Mouse (Mus musculus): Measurements from ENCODE around the gene Gm19345.
A peak's percentile ranks its signal among the peaks of the same experiment; 100 is the strongest.

The Gm19345 gene

GRCm38 (mm10) chr7:19871137-19871621 lies 19.4 kb downstream of the Gm19345 start:
- DNase-seq (ENCODE audit: extremely low spot score, low spot score), result no peak

- no peak for DNase-seq (ENCODE audit: extremely low spot score, low spot score)
Measured at GRCm38 (mm10) chr7:19871943-19872601, 20.3 kb downstream of the Gm19345 start.

- peak; percentile 21 for DNase-seq (ENCODE audit: extremely low spot score, low spot score)
Measured at GRCm38 (mm10) chr7:19875948-19876682, 24.3 kb downstream of the Gm19345 start.

GRCm38 (mm10) chr7:19876781-19877425 lies 25.1 kb downstream of the Gm19345 start:
- no peak for DNase-seq (ENCODE audit: extremely low spot score, low spot score)

GRCm38 (mm10) chr7:19880754-19881153 lies 29.0 kb downstream of the Gm19345 start:
- no peak for DNase-seq (ENCODE audit: extremely low spot score, low spot score)

GRCm38 (mm10) chr7:19887849-19888248 lies 36.0 kb downstream of the Gm19345 start, which contains the start of gene Ceacam19:
Gene Ceacam19 (minus strand): TSS chr7:19887965.
- DNase-seq (ENCODE audit: extremely low spot score, low spot score), result no peak

- DNase-seq (ENCODE audit: extremely low spot score, low spot score), result peak; percentile 42
Measured at GRCm38 (mm10) chr7:19889881-19890280, 38.1 kb downstream of the Gm19345 start.

Data from neural tube, embryonic 10.5 days (tissue).